Mouse (Mus musculus) stomach, postnatal 0 days (tissue): ENCODE data around the gene Fcor. TPM values are rescaled to one million over a fixed set of nuclear protein-coding genes. Genes with fewer than 3 reads are reported as not detected.

Source experiments
- ATAC-seq: fragments of 200-750 bp; cut with Nextera tagmentation; 2 replicates; pipeline ENCODE4 v1.8.0; 2017; ENCODE audit not compliant: low FRiP score, low TSS enrichment
- DNase-seq: peaks from one replicate; pipeline ENCODE4 v3.0.0-alpha.2; 2016; ENCODE audit warnings: low spot score
- H3K27ac ChIP-seq: fragments of 300-500 bp; sonication (generic); replicated peaks from 2 replicates; pipeline ENCODE4 v1.5.1; 2014; ENCODE audit warnings: mild to moderate bottlenecking, control low read depth
- H3K27me3 ChIP-seq: fragments of 300-500 bp; sonication (generic); 2 replicates; pipeline ENCODE4 v1.6.1; 2014; ENCODE audit warnings: low read length; ENCODE audit not compliant: control insufficient read depth, insufficient read depth
- H3K36me3 ChIP-seq: fragments of 300-500 bp; sonication (generic); 2 replicates; pipeline ENCODE4 v1.6.1; 2014; ENCODE audit warnings: low read length, mixed read lengths; ENCODE audit not compliant: control insufficient read depth, insufficient read depth
- H3K4me1 ChIP-seq: fragments of 300-500 bp; sonication (generic); replicated peaks from 2 replicates; pipeline ENCODE4 v1.6.1; 2014; ENCODE audit warnings: antibody characterized with exemption; ENCODE audit not compliant: control insufficient read depth, insufficient read depth
- H3K4me2 ChIP-seq: fragments of 300-500 bp; sonication (generic); replicated peaks from 2 replicates; pipeline ENCODE4 v1.6.1; 2014; ENCODE audit warnings: low read depth, mild to moderate bottlenecking, control low read depth, moderate library complexity
- H3K4me3 ChIP-seq: fragments of 300-500 bp; sonication (generic); 2 replicates; pipeline ENCODE4 v1.5.1; 2014; ENCODE audit warnings: low read depth, low read length, control low read depth
- H3K9ac ChIP-seq: fragments of 300-500 bp; sonication (generic); 2 replicates; pipeline ENCODE4 v1.6.1; 2014; ENCODE audit warnings: mild to moderate bottlenecking, low read length, control low read depth, mixed read lengths
- H3K9me3 ChIP-seq: fragments of 300-500 bp; sonication (generic); 2 replicates; pipeline ENCODE4 v1.6.1; 2016; ENCODE audit warnings: low read length; ENCODE audit not compliant: control insufficient read depth
- CTCF ChIP-seq: IDR thresholded peaks from 2 replicates; pipeline ENCODE4 v1.5.1; 2016; ENCODE audit warnings: antibody characterized with exemption, low read depth, mild to moderate bottlenecking, moderate library complexity
- EP300 ChIP-seq: optimal IDR thresholded peaks from 2 replicates; pipeline ENCODE3; 2016; ENCODE audit warnings: antibody characterized with exemption
- WGBS: fragments of 180-500 bp; shearing (Covaris S2); extraction: QIAGEN DNeasy Blood & Tissue Kit; methylation state at CpG from one replicate; pipeline ENCODE4 v1.1.7; 2014; 5-methylcytosine and 5-hydroxymethylcytosine counted together
- polyA plus RNA-seq: library from polyadenylated mRNA; unstranded; fragments of >200 nt; fragmentation: Nextera tagmentation; extraction: Ambion mirVana; gene quantifications from 2 replicates; pipeline ENCODE4 v1.2.1, GENCODE M21; 2015

Fcor gene
- polyA plus RNA-seq, 1 experiment from 2014 or later: 3.4 TPM

- H3K36me3 ChIP-seq: peaks cover 10% of the 10 kb centered on the region
- WGBS: 93% methylated on average over 23 of the region's 23 CpGs
- H3K4me2 ChIP-seq: no peak overlapping the region
- DNase-seq: no peak
- no peaks in the 10 kb centered on the region for H3K4me1 ChIP-seq
- H3K27ac ChIP-seq: no peak overlapping the region
- ATAC-seq: no peak
- H3K27me3 ChIP-seq: no peaks in the 10 kb centered on the region
- no peak for TF ChIP-seq EP300
- TF ChIP-seq CTCF: no peak
- no peak overlapping the region for H3K9ac ChIP-seq
- H3K4me3 ChIP-seq: no peak overlapping the region
- H3K9me3 ChIP-seq: no peaks in the 10 kb centered on the region
Measured at GRCm38 (mm10) chr8:3679236-3679635, 7.1 kb upstream of the Fcor start.

GRCm38 (mm10) chr8:3678831-3679230, 6.7 kb upstream of the Fcor start:
- H3K36me3 ChIP-seq: peaks cover 10% of the 10 kb centered on the region
- WGBS: 96% methylated on average over 20 of the region's 23 CpGs
- no peak overlapping the region for H3K4me2 ChIP-seq
- ATAC-seq (no peak), DNase-seq (no peak)
- no peak overlapping the region for H3K4me3 ChIP-seq
- no peaks in the 10 kb centered on the region for H3K27me3 ChIP-seq
- no peaks in the 10 kb centered on the region for H3K4me1 ChIP-seq
- no peaks in the 10 kb centered on the region for H3K9me3 ChIP-seq
- no peak for TF ChIP-seq CTCF
- TF ChIP-seq EP300: no peak
- no peak overlapping the region for H3K27ac ChIP-seq
- no peak overlapping the region for H3K9ac ChIP-seq

- peak overlapping the region; percentile 94 for H3K4me3 ChIP-seq
- H3K27ac ChIP-seq: peak overlapping the region; percentile 96
- H3K36me3 ChIP-seq: peaks cover 10% of the 10 kb centered on the region
- WGBS: under 1% methylated on average over 15 of the region's 15 CpGs
- peak overlapping the region; percentile 96 for H3K9ac ChIP-seq
- no peak for TF ChIP-seq CTCF
- no peak for TF ChIP-seq EP300
- H3K4me2 ChIP-seq: peak overlapping the region; percentile 76
- DNase-seq (peak; percentile 39), ATAC-seq (no peak)
- H3K4me1 ChIP-seq: no peaks in the 10 kb centered on the region
- H3K9me3 ChIP-seq: no peaks in the 10 kb centered on the region
- no peaks in the 10 kb centered on the region for H3K27me3 ChIP-seq
Measured at GRCm38 (mm10) chr8:3676993-3677579, 4.9 kb upstream of the Fcor start.

- ATAC-seq (peak; percentile 88), DNase-seq (peak; percentile 93)
- Histone ChIP-seq H3K9ac (peak within 1 kb of the TSS; percentile 96), H3K27me3 (no peaks in the 10 kb centered on the region), H3K4me2 (peak within 1 kb of the TSS; percentile 76), H3K4me3 (peak within 1 kb of the TSS; percentile 94), H3K27ac (peak within 1 kb of the TSS; percentile 96), H3K9me3 (no peaks in the 10 kb centered on the region), H3K4me1 (no peaks in the 10 kb centered on the region), H3K36me3 (peaks cover 10% of the 10 kb centered on the region)
- no peak for TF ChIP-seq EP300
- TF ChIP-seq CTCF: peak; percentile 99
- 1% methylated on average over 61 of the region's 61 CpGs for WGBS
Measured at GRCm38 (mm10) chr8:3676131-3676992, 4.2 kb upstream of the Fcor start, which contains the start of gene Trappc5. Gene Trappc5 (plus strand): TSS chr8:3676299.

GRCm38 (mm10) chr8:3674671-3675070, 2.5 kb upstream of the Fcor start:
- Histone ChIP-seq H3K4me2 (no peak overlapping the region), H3K27ac (no peak overlapping the region), H3K9me3 (no peaks in the 10 kb centered on the region), H3K9ac (no peak overlapping the region), H3K4me3 (no peak overlapping the region), H3K27me3 (no peaks in the 10 kb centered on the region), H3K36me3 (peaks cover 3% of the 10 kb centered on the region; the same call in 1 of the 2 replicates), H3K4me1 (no peaks in the 10 kb centered on the region)
- WGBS: 46% methylated on average over 3 of the region's 3 CpGs
- ATAC-seq (no peak), DNase-seq (no peak)
- TF ChIP-seq CTCF: no peak
- no peak for TF ChIP-seq EP300

- ATAC-seq (no peak), DNase-seq (no peak)
- no peaks in the 10 kb centered on the region for H3K27me3 ChIP-seq
- no peak overlapping the region for H3K9ac ChIP-seq
- no peak overlapping the region for H3K4me2 ChIP-seq
- no peak overlapping the region for H3K27ac ChIP-seq
- TF ChIP-seq CTCF (no peak), EP300 (no peak)
- no peaks in the 10 kb centered on the region for H3K9me3 ChIP-seq
- 75% methylated on average over 2 of the region's 2 CpGs for WGBS
- H3K4me3 ChIP-seq: no peak overlapping the region
- no peaks in the 10 kb centered on the region for H3K4me1 ChIP-seq
- H3K36me3 ChIP-seq: no peaks in the 10 kb centered on the region
Measured at GRCm38 (mm10) chr8:3670388-3670787, 1.8 kb downstream of the Fcor start.
